Mouse (Mus musculus) lung, postnatal 4 days (tissue): ENCODE results near the gene Il21r.

ENCODE experiments used
- DNase-seq, 2 experiments: peaks; one replicate each; pipeline ENCODE4 v3.0.0; 2021

Gene Il21r

DNA sequence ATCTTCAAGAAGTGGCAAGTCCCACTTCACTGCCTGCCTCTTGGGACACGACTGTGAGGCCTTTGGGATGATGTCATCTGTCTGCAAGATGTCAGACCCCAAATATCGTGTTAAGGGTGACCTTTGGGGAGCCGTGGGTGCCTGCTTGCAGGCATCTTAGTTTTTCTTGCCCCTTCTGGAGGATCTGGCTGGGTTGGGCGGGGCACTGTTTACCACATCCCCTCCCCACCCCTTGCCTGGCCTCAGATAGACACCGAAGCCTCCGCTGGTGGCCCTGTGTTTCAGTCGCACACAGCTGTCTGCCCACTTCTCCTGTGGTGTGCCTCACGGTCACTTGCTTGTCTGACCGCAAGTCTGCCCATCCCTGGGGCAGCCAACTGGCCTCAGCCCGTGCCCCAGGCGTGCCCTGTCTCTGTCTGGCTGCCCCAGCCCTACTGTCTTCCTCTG is at the start of gene Il21r:
Gene Il21r, plus strand, starts transcription at position 245 of the 447 bp plus-strand sequence.
- DNase-seq, result peak; percentile 56 to 60

DNA sequence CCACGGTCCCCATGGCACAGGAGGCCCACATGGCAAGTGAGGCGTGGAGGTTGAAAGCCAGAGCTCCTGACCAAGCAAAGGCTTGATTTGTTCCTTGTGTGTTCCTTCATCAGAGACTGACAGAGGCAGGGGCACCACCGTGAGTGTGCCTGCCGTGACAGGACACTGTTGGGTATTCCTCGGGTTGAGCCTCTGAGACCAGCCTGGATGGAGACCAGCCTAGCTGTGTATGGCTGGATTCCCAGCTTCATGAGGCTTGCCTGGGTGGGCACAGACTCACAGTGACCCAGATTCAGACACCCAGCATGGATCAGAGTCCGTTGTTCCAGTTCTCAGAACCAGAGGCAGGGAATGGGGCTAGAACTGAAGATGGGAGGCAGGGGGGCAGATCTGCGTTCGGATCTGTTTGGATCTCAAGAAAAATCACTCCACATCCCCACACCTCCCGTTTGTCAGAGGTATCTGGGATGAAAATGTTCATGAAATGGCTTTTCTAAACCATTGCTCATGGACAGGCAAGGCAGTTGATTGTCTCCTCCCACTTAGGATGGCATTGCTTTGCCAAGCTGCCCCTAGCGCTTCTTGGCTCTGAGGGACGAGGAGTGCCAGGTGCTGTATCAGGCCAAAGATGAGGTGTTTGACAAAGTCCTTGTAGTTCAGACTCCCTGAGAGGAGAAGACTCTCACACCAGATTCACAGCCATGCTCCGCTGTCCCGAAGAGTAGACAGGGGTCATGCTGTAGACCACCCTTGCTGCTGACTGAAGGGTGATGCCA is 49.4 kb upstream of the Il21r start:
- DNase-seq, result no peak

DNA sequence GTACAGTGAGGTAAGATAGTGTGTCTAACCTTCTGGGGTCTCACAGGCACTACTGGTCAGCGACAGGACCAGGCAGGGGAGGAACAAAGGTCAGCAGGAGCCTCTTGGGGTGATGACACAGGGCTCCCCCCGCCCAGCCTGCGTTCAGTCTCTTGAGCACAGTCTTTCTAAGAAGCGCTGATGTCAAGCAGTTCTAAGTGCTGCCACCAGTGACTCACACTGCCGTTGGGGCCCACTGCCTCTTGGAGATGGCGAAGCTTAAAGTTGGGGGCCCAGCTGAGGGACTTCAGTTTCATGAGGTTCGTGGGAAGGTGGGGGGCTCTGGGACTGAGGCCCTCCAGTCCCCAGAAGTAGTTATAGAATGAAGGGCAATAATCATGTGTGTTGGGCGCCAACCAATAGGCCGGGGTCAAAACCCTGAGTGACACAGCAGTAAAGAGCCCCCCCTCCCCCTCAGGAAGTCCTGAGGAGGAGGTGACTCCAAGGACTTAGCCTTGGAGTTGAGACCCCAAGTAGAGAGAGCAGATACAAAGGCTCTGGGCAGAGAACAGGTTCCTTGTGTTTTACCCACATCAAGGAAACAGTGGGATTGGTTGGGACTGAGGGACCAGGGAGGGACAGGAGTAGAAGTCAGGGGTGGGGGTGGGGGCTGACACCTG is 48.6 kb upstream of the Il21r start:
- no peak for DNase-seq

DNA sequence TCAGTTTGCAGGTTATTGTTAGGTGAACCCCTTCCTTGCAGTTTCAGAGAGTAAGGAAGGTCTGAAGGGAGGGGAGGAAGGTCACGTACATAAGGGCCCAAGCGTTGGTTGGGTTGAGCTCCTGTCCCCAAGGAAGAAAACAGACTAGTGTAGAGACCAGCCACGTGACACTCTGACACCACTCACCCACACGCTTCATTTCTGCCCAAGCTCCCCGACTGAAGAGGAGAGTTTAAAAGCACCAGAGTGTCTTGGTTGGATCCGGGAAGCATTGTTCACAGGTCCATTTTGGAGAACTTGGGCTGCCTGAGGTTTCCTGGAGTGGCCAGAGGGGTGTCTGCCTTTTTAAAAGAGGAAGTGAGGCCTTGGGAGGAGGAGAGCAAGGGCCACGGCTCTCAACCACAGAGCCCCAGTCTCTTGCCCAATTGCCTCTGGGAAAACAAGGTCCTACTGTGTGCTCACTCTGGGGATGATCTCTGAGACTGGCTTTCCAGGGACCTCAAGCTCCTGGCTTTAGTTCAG is 47.8 kb upstream of the Il21r start:
- DNase-seq, result peak in 1 of 2 experiments; percentile 64

DNA sequence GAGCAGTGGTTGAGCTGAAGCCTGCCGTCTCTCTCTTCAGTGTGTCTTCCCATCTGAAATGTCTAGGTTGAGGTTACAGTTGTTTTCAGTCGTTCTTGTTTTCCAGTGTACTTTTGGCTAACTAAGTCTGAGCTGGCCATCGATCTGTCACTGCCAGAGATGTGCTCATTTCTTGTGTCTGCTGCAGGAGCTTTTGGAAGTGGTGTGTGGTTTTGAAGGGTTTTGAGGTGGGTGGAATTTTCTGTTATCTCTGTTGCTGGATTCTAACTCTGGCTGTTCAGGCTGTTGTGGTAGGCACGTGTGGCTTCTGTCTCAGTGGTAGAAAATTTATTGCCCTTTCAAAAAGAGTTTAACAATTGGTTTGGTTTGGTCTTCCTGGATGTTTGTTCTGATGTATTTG is 47.1 kb upstream of the Il21r start:
- DNase-seq, result no peak

DNA sequence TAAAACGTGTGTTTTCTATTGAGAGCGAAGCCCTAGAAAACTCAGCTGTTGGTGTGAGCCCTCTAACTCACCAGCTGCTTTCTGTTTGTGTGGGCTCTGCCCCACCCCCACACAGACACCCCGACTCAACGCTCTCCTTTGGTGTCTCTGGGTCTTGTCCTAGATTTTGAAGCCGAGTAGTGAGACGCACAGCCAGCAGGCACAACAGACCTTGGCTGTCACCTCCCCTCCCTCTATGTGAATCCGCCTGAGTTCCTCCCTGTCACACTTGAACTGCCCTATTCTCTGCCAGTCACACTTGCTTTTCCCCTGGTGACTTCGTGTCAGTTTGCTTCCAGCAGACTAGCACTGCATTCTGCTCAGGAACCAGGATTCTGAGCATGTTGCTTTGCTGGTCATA is 46.4 kb upstream of the Il21r start:
- DNase-seq, result peak in 1 of 2 experiments; percentile 73

DNA sequence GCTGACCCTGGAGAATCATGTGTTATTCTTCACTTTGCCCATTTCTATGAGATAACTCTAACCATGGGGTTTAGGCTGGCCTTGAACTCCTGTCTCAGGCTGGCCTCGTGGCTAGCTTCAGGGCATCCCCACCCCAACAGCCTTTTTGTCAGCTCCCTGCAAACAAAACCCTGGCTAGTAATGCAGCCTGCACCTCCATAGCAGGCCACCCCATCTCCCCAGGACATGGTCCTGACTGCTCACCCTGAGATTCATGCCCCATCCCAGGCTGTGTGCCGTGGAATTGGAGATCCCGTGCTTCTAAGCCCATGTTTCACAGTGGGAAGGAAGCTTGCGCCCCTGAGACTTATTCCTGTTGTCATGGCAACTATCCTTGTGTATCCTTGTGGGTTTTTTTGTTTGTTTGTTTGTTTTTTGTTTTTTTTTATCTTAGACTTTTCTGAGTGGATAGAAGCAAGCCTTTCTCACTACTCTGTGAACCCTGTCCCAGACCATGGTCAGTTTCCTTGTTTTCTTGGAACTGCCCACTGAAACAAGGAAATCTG is 44.8 kb upstream of the Il21r start:
- no peak for DNase-seq

DNA sequence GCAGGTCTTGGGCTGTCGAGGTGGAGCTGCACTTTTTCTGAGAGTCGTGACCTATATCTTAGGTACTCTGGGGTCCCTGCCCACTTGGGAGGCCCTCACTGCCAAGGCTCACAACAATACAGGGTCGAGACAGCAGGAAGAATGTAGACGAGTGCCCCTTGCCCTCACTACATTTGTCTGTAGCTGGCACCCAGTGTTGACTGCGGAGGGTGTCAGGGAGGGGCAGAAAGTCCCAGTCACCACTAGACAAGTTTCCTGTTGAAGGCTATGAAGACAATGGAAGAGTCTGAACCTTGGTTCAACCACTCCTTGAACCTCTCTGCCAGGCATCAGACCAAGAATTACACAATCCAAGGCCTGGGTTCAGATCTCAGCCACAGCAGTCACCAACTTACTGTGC is 44.2 kb upstream of the Il21r start:
- DNase-seq, result no peak

DNA sequence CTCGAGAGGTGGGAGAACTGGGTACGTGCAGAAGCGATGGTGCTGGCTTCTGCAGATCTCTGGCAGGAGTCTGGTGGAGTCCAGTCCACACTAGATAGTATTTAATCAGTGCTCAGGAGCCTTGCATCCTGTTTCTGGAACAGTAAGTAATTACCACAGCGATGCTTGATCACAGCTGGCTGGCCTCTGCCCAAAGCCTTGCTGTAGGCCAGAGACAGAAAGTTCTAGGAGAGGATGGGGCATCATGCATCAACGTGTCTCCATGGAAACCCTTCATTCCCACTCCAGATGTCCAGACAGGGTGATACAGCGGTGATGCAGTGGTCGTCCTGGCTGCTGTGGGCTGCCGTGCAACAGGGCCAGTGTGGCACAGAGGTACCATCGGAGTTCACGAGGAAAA is 43.7 kb upstream of the Il21r start:
- DNase-seq, result peak in 1 of 2 experiments; percentile 5

DNA sequence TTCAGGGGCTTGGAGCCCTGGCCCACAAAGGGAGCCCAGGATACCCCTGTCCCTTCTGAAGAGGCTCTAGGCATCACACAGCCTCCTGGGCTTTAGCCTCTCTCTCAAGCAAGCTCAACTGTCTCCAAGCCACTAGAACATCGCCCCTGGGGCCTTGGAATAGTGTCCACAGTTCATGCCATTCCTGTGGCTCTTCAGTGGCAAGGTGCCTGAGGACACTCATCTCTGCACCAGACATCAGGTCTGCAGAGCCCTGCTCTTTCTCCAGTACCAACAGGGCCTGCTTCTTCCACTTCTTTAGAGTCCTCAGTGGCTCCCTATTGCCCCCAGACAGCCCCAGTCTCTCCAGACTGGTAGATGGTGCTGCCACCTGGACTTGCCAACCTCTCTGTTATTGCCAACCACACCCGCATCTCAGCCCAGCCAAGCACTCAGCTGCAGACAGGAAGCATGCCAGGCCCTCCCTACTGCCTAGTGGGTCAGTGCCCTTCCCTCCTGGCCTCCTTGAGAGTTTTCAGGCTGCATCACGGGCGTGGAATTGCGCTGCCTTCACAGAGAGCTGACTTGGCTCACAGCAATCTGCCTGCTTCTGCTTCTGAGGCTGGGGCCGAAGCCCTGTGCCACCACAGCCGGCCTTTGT is 43.0 kb upstream of the Il21r start:
- DNase-seq, result peak; percentile 74 to 87

DNA sequence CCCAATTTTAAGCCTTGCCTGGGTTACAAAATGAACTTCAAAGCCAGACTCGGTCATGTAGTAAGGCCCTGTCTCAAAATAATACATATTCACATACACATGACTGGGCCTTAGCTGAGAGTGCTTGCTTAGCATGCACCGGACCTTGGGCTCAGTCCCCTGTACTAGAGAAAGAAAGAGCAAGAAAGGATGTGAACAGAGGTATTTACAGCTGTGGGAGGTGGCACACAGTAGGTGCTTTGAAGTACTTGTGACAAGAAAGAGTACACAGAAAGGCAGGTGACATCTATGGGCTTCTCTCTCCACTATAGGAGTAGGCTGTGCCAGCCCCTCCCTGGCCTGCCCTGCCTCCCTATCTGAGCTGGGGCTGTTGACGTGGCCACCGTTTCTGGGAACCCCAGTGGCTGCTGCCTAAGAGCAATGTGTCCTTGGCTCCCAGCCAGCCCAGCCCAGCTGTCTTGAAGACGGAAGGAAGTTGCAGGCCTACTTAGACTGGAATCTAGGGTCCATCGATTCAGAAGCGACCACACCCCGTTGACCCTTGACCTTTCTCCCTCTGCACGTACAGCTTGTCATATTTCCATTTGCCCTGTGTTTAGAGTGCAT is 42.0 kb upstream of the Il21r start:
- DNase-seq, result peak; percentile 91 to 95

DNA sequence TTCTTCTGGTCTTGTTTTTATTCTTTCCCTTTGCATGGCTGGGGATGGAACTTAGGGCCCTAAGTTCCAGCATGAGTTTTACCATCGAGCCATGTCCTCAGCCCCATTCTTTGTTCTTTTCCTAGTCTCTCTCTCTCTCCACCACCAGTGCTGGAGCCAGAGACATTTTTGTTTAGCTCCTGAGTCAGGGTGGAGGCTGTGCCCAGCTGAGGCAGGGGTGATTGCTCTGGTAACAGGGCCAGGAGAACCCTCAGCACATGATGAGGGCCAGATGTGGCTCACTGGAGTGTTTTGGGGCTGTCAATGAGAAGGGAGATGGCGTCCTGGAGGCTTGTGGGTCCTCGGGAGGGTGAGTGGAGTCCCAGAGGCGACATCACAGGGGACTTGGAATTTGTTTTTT is 40.8 kb upstream of the Il21r start:
- no peak for DNase-seq

DNA sequence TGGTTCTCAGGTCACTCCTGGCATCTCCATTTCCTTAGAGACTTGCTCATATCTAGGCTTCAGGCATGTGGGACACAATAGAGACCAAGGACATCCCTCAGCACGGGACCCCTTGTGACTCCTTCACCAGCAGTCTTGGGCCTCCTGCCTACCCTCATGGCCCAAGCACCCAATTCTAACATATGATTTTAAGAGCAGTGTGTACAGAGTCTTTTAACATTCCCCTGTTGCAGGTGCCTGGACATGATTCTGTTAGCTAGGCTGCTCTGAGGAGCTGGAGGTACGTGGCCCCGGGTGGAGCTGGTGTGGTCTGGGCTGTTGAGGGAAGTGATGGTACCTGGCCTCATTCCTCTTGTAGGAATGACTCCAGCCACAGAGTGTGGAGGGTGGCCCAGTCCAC is 40.1 kb upstream of the Il21r start:
- no peak for DNase-seq

DNA sequence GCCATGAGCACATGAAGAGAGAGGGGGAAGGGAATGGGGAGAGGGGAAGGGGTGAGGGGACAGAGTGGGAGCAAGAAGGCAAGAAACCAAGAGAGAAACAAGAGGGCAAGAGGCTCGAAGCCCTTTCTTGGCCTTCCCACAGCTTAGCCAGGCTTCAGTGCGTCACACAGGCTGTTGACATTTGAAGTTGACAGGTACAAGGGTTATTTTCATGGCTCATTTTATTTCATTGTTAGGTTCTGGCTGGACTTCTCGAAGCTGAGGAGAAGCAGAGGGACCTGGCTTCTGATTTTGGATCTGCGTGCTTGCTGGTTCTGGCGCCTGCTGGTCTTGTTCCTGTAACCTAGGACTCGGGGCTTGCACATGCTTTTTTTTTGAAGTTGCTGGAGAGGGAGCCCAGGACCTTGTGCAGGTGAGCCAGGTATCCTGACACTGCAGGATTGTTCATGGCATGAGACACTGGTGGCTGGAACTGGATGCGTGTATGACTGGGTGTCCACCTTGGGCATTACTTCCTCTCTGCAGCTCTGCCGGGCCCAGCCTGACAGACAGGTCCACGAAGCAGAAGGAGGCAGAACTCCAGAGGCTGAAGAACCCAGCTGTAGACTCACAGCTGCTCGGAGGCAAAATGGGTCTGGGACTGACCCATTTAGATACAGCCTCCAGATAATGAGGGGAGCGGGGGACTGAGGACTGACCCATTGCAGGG is 38.8 kb upstream of the Il21r start:
- no peak for DNase-seq

DNA sequence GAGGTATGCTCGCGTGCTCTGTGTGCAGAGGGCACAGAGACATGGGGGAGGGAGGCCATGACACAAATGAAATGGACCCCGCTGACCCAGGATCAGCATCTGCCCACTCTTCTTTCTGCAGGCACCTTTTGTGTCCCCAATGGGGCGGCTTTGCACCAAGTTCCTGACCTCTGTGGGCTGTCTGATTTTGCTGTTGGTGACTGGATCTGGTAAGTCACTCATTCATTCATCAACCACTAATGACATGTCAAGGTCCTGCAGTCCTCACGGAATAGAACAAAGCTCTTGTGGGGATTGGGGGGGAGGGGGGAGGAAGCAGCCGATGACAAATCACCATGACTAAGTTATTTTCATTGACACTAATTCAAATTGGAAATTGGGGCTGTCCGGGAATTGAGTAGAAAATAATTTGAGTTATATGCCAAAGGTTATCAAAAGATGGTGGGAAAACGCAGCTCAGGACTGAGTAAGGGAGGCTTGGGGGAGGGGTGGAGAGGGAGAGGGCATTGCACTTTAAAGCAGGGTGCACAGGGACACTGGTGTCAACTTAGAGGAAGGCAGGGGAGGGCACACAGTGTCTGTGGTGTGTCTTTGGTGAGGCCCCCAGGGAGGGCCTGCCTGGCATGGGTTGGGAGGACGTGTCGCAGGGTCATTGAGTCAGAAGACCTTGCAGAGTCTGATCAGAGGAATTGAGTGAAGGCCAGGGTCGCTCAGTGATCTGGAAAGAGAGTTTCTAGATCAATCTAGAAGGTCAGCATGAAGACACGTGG is 37.5 kb upstream of the Il21r start:
- peak in 1 of 2 experiments; percentile 6 for DNase-seq

DNA sequence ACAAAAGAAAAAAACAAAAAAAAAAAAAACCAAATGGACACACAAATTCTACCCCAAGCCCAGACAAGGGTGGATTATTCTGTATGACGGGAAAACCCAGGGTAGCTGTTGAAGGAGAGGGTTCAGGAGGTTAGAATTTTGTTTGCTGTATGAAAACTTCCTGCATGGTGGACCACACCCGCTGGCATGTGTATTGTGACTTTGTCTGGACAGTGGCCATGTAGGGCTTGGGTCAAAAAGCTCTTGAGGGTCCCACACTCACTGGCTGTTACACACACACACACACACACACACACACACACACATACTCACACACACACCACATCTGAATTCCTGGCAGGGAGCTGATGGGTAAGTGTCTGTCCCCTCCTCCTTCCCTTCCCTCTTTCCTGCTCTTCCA is 36.8 kb upstream of the Il21r start:
- DNase-seq, result peak; percentile 34 to 76

DNA sequence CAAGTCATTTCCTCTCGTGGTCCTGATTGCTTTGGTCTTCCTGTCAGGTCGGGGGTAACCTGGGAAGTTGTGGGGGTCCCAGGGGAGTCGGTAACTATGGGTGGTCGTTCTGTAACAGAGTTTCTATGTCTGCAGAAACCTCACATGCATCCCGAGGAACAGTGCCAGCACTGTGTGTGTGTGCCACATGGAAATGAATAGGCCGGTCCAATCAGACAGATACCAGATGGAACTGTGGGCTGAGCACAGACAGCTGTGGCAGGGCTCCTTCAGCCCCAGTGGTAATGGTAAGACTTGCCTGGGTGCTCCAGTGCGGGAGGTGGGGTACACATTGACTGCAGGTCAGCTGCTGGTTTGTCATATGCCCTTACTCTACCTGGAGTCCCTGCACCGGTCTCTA is 34.3 kb upstream of the Il21r start:
- DNase-seq, result no peak

DNA sequence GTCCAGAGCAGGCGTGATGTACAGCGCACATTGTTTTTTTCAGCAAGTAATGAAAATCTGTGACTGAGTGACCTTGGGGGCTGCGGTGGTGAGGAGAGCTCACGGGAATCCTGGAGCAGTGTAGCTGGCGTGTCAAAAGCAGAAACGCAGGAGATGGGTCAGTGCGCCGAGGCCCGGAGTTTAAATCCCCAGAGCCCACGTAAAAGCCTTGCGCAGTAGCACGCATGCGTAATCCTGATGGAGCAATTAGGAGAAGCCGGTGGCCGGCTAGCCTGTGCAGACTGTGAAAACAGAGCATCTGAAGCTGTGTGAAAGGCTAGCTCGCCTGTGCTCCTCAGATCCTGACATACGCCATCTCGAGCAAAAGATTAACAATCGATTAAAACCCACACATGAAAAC is 31.3 kb upstream of the Il21r start:
- DNase-seq, result peak in 1 of 2 experiments; percentile 9

DNA sequence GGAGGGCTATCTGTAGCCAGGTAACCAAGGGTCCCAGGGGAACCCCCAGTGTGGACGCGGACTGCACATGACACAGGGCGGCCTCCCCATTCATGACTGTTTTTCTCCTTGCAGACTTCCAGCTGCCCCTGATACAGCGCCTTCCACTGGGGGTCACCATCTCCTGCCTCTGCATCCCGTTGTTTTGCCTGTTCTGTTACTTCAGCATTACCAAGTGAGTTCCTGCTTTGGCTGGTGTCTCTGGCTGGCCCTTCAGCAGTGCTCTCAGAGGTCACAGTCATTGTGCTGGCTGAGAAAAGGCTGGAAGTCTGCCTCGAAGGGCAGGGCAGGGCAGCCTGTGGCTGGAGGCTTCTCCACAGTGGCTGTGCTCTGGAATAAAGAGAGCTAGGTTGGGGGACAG is 30.5 kb upstream of the Il21r start:
- peak in 1 of 2 experiments; percentile 64 for DNase-seq

DNA sequence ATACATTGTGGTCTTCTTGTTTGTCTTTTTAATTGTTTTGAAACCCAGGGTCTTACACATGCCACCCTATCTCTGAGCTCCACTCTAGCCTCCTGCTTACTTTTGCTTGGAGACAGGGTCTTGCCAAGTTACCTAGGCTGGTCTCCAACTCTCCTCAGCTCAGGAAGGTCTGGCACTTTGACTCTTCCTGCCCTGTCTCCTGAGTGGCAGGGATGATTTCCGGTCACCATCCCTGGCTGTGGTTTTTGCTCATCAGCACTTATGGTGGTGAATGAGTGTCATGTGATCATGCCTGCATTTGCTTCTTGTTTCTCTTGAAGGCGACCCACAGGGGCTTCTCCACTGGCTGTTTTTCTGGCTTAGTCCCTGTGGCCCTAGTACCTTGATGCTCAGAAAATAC is 29.4 kb upstream of the Il21r start:
- no peak for DNase-seq

DNA sequence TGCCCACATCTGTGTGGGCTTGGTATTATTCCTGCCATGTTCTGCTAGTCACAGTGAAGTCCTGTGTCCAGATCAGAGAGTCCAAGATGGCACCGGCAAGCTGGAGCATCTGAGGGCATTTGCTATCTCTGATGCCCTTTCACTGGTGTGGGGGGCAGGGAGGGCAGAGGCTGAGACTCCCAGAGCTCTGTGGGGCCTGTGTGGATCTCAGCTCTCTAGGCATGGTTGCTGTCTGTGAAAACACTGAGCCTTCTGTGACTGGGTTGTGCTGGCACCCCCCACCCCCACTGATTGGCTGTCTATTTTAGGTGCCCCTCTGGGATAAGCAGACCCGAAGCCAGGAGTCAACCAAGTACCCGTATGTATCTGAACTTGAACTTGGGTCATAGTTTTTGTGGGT is 28.4 kb upstream of the Il21r start:
- DNase-seq, result no peak
